Mouse (Mus musculus) hindbrain, embryonic 10.5 days (tissue): ENCODE measurements at regions not wholly inside any gene's neighbourhood (a gene's known extent, or its start where the extent isn't known, plus 50 kb on each side); places are given as distances from the start of the nearest gene placed in this dataset.

Source experiments
- DNase-seq: peaks from one replicate; pipeline ENCODE4 v3.0.0-alpha.2; 2017; ENCODE audit warnings: low spot score
- H3K27ac ChIP-seq: fragments of 300-500 bp; sonication (generic); 2 replicates; pipeline ENCODE4 v1.5.1; 2016; ENCODE audit warnings: mild to moderate bottlenecking, moderate library complexity
- H3K27me3 ChIP-seq: fragments of 300-500 bp; sonication (generic); 2 replicates; pipeline ENCODE4 v1.6.1; 2016; ENCODE audit warnings: mild to moderate bottlenecking; ENCODE audit not compliant: poor library complexity, insufficient read depth, severe bottlenecking
- H3K36me3 ChIP-seq: fragments of 300-500 bp; sonication (generic); 2 replicates; pipeline ENCODE4 v1.6.1; 2016; ENCODE audit warnings: mild to moderate bottlenecking, moderate library complexity
- H3K4me1 ChIP-seq: fragments of 300-500 bp; sonication (generic); replicated peaks from 2 replicates; pipeline ENCODE4 v1.6.1; 2016; ENCODE audit warnings: mild to moderate bottlenecking
- H3K4me3 ChIP-seq: fragments of 300-500 bp; sonication (generic); 2 replicates; pipeline ENCODE4 v1.5.1; 2016; ENCODE audit warnings: mild to moderate bottlenecking, moderate library complexity
- H3K9me3 ChIP-seq: fragments of 300-500 bp; sonication (generic); 2 replicates; pipeline ENCODE4 v1.6.1; 2016; ENCODE audit warnings: mild to moderate bottlenecking, moderate library complexity
- WGBS: fragments of 180-500 bp; shearing (Covaris S2); methylation state at CpG from one replicate; pipeline ENCODE4 v1.1.7; 2016; 5-methylcytosine and 5-hydroxymethylcytosine counted together

GRCm38 (mm10) chr12:16008763-16009515 lies 192.2 kb upstream of the Trib2 start:
- Histone ChIP-seq H3K36me3 (no peaks in the 10 kb centered on the region), H3K4me1 (peaks cover 13% of the 10 kb centered on the region; the same call in 1 of the 2 replicates), H3K4me3 (no peak overlapping the region), H3K9me3 (no peaks in the 10 kb centered on the region), H3K27ac (no peak overlapping the region), H3K27me3 (no peaks in the 10 kb centered on the region)
- no peak for DNase-seq
- WGBS, result 46% methylated on average over 3 of the region's 3 CpGs

GRCm38 (mm10) chr12:16008261-16008660 lies 191.5 kb upstream of the Trib2 start:
- DNase-seq, result no peak
- H3K36me3 ChIP-seq, result no peaks in the 10 kb centered on the region
- no peaks in the 10 kb centered on the region for H3K9me3 ChIP-seq
- WGBS, result 80% methylated on average over 4 of the region's 4 CpGs
- no peak overlapping the region for H3K4me3 ChIP-seq
- H3K27me3 ChIP-seq, result no peaks in the 10 kb centered on the region
- no peak overlapping the region for H3K27ac ChIP-seq
- peaks cover 13% of the 10 kb centered on the region; the same call in 1 of the 2 replicates for H3K4me1 ChIP-seq

- no peaks in the 10 kb centered on the region for H3K36me3 ChIP-seq
- H3K4me3 ChIP-seq, result no peak overlapping the region
- peaks cover 8% of the 10 kb centered on the region; the same call in 1 of the 2 replicates for H3K4me1 ChIP-seq
- H3K27me3 ChIP-seq, result no peaks in the 10 kb centered on the region
- H3K27ac ChIP-seq, result no peak overlapping the region
- DNase-seq, result no peak
- no peaks in the 10 kb centered on the region for H3K9me3 ChIP-seq
- WGBS, result 88% methylated on average over 5 of the region's 5 CpGs
Measured at GRCm38 (mm10) chr12:16006688-16007087, 190.0 kb upstream of the Trib2 start.

GRCm38 (mm10) chr12:16006286-16006685 lies 189.6 kb upstream of the Trib2 start:
- Histone ChIP-seq H3K36me3 (no peaks in the 10 kb centered on the region), H3K27me3 (no peaks in the 10 kb centered on the region), H3K27ac (no peak overlapping the region), H3K9me3 (no peaks in the 10 kb centered on the region), H3K4me1 (peaks cover 8% of the 10 kb centered on the region; the same call in 1 of the 2 replicates), H3K4me3 (no peak overlapping the region)
- 94% methylated on average over 5 of the region's 5 CpGs for WGBS
- DNase-seq, result no peak

GRCm38 (mm10) chr12:16001811-16002210 lies 185.1 kb upstream of the Trib2 start:
- no peaks in the 10 kb centered on the region for H3K36me3 ChIP-seq
- no peak overlapping the region for H3K4me3 ChIP-seq
- no peaks in the 10 kb centered on the region for H3K27me3 ChIP-seq
- H3K27ac ChIP-seq, result no peak overlapping the region
- DNase-seq, result no peak
- no peaks in the 10 kb centered on the region for H3K4me1 ChIP-seq
- WGBS, result 87% methylated on average over 7 of the region's 7 CpGs
- H3K9me3 ChIP-seq, result no peaks in the 10 kb centered on the region

- 83% methylated on average over 5 of the region's 5 CpGs for WGBS
- H3K27me3 ChIP-seq, result no peaks in the 10 kb centered on the region
- H3K36me3 ChIP-seq, result no peaks in the 10 kb centered on the region
- no peaks in the 10 kb centered on the region for H3K9me3 ChIP-seq
- no peaks in the 10 kb centered on the region for H3K4me1 ChIP-seq
- H3K4me3 ChIP-seq, result no peak overlapping the region
- DNase-seq, result no peak
- H3K27ac ChIP-seq, result no peak overlapping the region
Measured at GRCm38 (mm10) chr12:16001225-16001624, 184.5 kb upstream of the Trib2 start.

- Histone ChIP-seq H3K27me3 (no peaks in the 10 kb centered on the region), H3K4me3 (no peak overlapping the region), H3K36me3 (no peaks in the 10 kb centered on the region), H3K9me3 (no peaks in the 10 kb centered on the region), H3K27ac (no peak overlapping the region), H3K4me1 (no peaks in the 10 kb centered on the region)
- no peak for DNase-seq
Measured at GRCm38 (mm10) chr12:15998331-15998730, 181.6 kb upstream of the Trib2 start.

- no peak for DNase-seq
Measured at GRCm38 (mm10) chr12:15993866-15994265, 177.1 kb upstream of the Trib2 start.

GRCm38 (mm10) chr12:15986351-15986750 lies 169.6 kb upstream of the Trib2 start:
- H3K27ac ChIP-seq, result no peak overlapping the region
- no peaks in the 10 kb centered on the region for H3K4me1 ChIP-seq
- H3K4me3 ChIP-seq, result no peak overlapping the region
- H3K36me3 ChIP-seq, result no peaks in the 10 kb centered on the region
- DNase-seq, result no peak
- no peaks in the 10 kb centered on the region for H3K9me3 ChIP-seq
- no peaks in the 10 kb centered on the region for H3K27me3 ChIP-seq

More at GRCm38 (mm10) chr12:15993866-15994265, 177.1 kb upstream of the Trib2 start:
- WGBS, result 80% methylated on average over 3 of the region's 3 CpGs
- Histone ChIP-seq H3K4me3 (no peak overlapping the region), H3K36me3 (no peaks in the 10 kb centered on the region), H3K27me3 (no peaks in the 10 kb centered on the region), H3K4me1 (no peaks in the 10 kb centered on the region), H3K27ac (no peak overlapping the region), H3K9me3 (no peaks in the 10 kb centered on the region)

- H3K27me3 ChIP-seq, result no peaks in the 10 kb centered on the region
- no peaks in the 10 kb centered on the region for H3K4me1 ChIP-seq
- no peaks in the 10 kb centered on the region for H3K9me3 ChIP-seq
- H3K27ac ChIP-seq, result no peak overlapping the region
- DNase-seq, result no peak
- 84% methylated on average over 2 of the region's 2 CpGs for WGBS
- H3K4me3 ChIP-seq, result no peak overlapping the region
- no peaks in the 10 kb centered on the region for H3K36me3 ChIP-seq
Measured at GRCm38 (mm10) chr12:15985649-15986048, 168.9 kb upstream of the Trib2 start.

GRCm38 (mm10) chr12:15983591-15984300 lies 167.0 kb upstream of the Trib2 start:
- no peaks in the 10 kb centered on the region for H3K4me1 ChIP-seq
- no peaks in the 10 kb centered on the region for H3K27me3 ChIP-seq
- H3K4me3 ChIP-seq, result no peak overlapping the region
- WGBS, result 83% methylated on average over 11 of the region's 11 CpGs
- no peak for DNase-seq
- H3K27ac ChIP-seq, result no peak overlapping the region
- H3K9me3 ChIP-seq, result no peaks in the 10 kb centered on the region
- no peaks in the 10 kb centered on the region for H3K36me3 ChIP-seq

GRCm38 (mm10) chr12:15981741-15982140 lies 165.0 kb upstream of the Trib2 start:
- H3K27ac ChIP-seq, result no peak overlapping the region
- H3K9me3 ChIP-seq, result no peaks in the 10 kb centered on the region
- no peaks in the 10 kb centered on the region for H3K36me3 ChIP-seq
- no peak for DNase-seq
- WGBS, result 48% methylated on average over 1 of the region's 1 CpGs
- no peak overlapping the region for H3K4me3 ChIP-seq
- no peaks in the 10 kb centered on the region for H3K27me3 ChIP-seq
- no peaks in the 10 kb centered on the region for H3K4me1 ChIP-seq

GRCm38 (mm10) chr12:15979233-15979632 lies 162.5 kb upstream of the Trib2 start:
- Histone ChIP-seq H3K4me1 (no peaks in the 10 kb centered on the region), H3K36me3 (no peaks in the 10 kb centered on the region), H3K9me3 (no peaks in the 10 kb centered on the region), H3K27me3 (no peaks in the 10 kb centered on the region), H3K27ac (no peak overlapping the region), H3K4me3 (no peak overlapping the region)
- no peak for DNase-seq
- 93% methylated on average over 7 of the region's 7 CpGs for WGBS
